Mouse (Mus musculus) heart, postnatal 10 days (tissue): ENCODE results near the gene Adprhl2. TPM values are rescaled to one million over a fixed set of nuclear protein-coding genes. Genes with fewer than 3 reads are reported as not detected.

Source experiments
- DNase-seq, 2 experiments: peaks; one replicate each; pipeline ENCODE4 v3.0.0; 2021
- intact Hi-C: fragments of 180-260 bp; cut with DNase I; formaldehyde crosslinking; loops from one replicate; pipeline ENCODE4 v1.15.1; 2025
- total RNA-seq, 2 experiments: library from RNA; stranded (reverse); gene quantifications; 2 replicates each; pipeline ENCODE4 v1.2.3; 2021

Adprhl2 gene
- total RNA-seq, 2 experiments from 2014 or later = 17.0 to 18.9 TPM

DNA sequence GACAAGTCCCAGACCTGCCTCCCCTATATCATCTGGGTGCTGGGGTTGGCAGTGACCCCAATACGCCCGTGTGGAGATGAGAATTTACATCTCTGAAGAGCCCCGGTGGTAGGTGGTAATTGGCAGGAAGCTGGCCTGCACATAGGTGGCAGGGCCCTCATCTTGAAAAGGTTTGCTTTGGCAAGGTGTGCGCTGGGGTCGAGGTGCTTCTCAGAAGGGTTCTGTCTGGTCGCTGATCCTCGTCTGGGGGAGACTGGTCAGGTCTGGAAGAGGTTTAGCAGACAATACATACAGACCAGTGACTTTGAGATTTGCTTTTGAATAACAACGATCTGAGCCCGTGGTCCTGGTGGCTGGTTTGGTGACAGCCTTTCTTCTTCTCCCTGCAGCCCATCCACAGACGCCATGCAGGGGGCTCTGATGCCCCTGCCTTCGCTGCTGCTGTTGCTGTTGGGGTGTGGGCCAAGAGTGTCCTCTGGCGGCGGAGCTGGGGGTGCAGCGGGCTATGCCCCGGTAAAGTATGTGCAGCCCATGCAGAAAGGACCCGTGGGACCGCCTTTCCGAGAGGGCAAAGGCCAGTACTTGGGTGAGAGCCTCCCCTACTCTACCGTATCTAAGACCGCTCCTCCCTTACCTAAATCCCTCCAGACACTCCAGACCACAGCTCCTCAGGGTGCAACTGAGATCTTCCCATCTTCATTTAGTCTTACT is 12.1 kb downstream of the Adprhl2 start:
- peak in 1 of 2 experiments; percentile 54 for DNase-seq
- intact Hi-C loops = loop anchor here (1.0 kb wide), 1 partner anchor 82 kb away; no protein-coding TSS in a partner anchor

DNA sequence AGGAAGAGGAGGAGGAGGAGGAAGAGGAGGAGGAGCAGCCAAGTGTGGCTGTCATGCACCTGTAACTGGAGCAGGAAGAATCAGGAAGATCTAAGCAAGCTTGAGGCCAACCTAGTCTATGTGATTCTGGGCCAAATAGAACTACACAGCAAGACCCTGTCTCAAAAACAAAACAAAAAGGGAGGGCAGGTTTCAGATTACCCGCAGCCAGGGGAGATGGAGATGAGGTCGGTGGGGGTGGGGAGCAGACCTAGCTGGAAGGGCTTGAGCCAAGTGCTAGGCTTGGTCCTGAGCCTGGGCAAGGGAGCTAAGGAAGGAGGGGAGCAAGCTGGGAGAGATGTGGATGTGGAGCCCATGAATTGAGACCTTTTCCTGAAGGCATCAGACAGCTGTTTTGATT is 14.7 kb downstream of the Adprhl2 start:
- intact Hi-C loops = no loop called here

DNA sequence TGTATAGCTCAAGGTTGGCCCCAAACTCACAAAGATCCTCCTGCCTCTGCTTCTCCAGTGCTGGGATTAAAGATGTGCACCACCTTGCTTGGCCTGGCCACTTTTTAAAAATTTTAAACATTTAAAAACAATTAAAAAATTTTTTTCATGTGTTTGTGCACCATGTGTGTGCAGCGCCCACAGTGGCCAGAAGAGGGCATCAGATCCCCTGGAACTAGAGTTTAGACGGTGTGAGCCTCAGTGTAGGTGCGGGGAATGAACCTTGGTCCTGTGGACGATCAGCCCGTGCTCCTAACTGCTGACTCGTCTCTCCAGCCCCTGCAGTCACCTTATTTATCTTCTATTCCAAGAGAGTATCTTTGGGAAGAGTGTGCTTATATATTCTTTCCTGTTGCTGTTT is 15.4 kb downstream of the Adprhl2 start:
- intact Hi-C loops = no loop called here
- DNase-seq = no peak

More for the DNA sequence above, 14.7 kb downstream of the Adprhl2 start:
- no peak for DNase-seq

DNA sequence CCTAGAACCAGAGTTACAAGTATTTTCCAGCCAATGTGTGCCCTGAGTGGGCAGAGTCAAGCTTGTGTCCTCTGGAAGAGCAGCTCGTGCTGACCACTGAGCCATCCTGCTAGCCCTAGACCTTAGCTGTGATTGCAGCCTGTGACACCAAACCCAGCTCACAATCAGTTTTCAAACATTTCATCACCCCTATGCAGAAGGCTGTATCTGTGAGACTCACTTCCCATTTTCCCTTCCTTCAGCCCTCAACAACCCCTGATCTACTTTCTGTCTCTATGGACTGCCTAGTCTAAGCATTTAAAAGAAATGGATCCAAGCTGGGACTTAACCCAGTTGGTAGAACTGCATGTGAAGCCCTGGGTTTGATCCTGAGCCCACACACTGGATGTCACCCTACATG is 16.1 kb downstream of the Adprhl2 start:
- intact Hi-C loops = no loop called here
- DNase-seq = no peak

DNA sequence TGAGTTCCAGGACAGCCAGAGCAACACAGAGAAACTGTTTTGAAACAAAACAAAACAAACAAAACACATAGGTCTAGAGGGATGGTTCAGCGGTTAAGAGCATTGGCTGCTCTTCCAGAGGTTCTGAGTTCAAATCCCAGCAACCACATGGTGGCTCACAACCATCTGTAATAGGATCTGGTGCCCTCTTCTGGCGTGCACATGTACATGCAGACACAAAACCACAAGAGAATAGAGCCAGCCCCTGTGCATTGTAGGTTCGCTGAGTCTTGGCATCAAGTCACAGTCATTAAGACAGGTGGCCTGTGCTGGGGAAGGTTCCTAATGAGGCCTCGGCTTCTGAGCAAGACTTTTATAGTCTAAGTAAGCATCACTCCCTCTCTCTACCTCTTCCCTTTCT is 17.6 kb downstream of the Adprhl2 start:
- intact Hi-C loops = no loop called here
- no peak for DNase-seq

DNA sequence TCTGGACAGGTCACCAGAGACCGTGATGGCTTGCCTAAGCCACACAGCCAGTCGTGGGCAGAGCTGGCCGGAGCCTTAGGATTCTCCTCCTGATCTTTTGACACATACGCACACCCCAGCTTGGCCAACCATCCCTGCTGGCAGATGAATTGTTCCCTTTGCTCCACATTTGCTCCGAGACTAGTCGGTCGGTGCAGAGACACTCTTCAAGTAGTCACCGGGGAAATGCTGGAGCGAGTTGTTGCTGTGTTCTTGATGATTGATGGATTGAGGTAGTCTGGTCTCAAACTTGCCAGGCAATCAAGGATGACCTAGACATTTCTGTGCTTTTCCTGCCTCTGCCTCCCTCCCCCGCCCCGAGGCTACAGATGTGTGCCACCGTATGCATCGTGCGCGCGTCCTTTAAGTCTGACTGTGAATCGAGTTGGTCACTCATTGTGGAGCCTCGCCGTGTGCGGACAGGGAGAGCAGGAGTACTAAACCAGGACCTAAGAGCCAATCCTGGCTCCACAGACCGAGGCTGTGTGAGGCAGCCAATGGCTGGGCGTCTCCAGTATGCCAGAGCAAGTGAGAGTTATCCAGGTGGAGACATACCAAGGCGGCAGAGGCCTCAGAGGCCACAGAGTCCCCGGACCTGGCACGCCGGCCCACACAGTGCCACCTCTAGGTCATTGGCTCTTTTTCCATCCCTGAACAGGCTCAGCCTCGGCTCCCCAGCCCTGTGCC is 19.8 kb downstream of the Adprhl2 start:
- intact Hi-C loops = no loop called here

DNA sequence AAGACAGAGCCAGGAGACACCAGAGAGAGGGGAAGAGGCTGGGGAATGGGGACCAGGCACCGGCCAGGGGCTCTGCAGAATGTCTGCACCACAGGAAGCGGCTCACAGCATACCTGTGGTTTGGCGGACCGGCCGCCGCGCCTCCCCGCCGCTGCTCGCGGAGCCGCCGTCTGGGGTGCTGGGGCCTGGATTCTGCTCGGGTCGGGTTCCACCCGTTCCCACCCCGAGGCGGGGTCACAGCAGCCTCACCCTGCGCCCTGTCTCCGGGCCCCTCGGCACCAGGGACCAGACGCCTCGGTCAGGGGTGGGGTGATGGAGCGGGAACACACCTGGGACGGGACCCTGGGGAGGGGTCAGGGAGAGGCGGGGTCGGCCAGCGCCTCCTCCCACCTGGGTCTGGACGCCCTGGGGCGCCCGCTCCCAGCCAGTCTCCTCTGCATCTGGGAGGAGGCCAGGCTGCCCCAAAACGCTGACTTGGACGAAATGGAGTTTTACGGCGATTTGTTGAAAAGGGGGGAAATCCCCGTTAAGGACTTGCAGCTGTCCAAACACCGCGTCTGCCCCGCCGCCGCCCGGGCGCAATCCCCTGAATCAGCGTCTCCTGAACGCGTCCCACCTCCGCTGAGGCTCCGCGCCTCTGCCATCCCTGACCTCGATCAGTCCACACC is 20.5 kb downstream of the Adprhl2 start:
- intact Hi-C loops = no loop called here
- no peak for DNase-seq

More for the DNA sequence above, 19.8 kb downstream of the Adprhl2 start:
- no peak for DNase-seq

DNA sequence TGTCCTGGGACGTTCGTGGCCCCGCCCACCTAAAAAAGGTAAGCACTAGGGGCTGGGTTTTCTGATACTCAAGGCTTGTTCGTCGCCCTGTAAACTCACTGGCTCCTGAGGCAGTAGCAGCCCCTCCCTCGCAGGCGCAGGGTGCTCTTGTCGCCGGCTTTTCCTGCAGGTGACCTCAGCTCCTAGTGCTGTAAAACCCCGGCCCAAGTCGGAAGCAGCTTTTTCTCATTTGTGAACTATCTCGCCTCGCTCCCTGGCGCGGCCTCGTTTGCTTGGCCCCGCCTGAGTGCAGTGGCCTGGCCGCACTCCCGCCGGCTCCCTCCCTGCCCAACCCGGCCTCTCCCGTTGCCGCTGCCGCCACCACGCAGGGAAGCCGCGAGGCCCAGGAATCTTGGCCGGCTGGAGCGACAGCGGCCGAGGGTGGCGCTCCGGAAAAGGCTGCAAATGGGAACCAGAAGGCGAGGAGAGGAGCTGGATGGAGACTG is 24.8 kb downstream of the Adprhl2 start:
- intact Hi-C loops = no loop called here

DNA sequence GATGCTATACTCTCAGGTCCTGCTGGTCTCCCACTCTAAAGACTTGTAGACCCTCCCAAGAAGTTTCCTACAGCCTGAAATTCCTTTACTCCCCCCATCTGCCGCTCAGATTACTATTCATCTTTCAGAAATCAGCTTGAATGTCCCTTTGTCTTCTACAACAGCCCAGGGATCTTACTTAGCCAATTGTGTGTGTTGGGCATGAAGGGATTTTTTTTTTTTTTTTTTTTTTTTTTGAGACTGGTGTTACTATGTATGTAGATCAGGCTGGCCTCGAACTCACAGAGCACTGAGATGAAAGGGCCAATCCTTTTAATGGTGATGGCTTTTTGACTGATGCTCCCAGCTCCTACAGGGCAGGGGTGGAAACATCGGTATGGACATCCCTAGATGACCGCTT is 25.6 kb downstream of the Adprhl2 start:
- intact Hi-C loops = no loop called here
- no peak for DNase-seq

More for the DNA sequence above, 24.8 kb downstream of the Adprhl2 start:
- DNase-seq = peak; percentile 83

DNA sequence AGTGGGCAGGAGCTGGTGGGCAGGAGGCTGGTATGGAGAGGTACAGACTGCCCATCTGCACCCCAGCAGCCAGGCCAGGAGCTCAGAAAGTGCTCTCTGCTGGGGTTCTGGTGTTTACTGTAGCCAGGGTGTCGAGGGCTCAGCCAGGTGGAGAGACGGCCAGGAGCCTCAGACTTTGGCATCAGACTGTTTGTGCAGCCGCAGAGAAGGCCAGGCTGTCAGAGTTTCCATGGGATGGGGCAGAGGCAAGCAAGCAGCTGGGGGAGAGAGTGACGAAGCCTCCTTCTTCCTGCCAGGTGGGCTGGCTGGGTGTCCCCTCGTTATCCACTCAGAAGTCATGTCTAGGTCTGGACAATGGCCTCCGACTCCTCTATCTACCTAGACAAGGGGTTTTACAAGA is 26.4 kb downstream of the Adprhl2 start:
- DNase-seq = no peak
- intact Hi-C loops = no loop called here

DNA sequence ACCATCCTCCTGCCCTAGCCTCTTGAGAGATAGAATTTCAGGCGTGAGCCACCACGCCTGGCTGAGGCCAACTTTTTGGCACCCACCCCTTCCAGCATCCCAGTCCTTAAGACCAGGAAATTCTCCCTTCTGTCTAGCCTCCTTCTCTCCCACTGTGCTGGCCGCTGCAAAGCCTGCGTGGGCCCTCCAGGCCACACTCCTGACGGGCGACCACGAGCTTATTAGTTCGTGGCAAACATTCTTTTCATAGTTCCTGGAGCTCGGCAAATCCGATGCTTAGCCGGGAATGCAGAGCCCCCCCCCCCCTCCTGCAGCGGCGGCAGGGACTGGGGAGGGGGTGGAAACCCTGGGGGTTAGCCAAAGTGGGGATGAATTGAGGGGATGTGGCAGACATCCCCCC is 30.3 kb downstream of the Adprhl2 start:
- no peak for DNase-seq
- intact Hi-C loops = no loop called here

DNA sequence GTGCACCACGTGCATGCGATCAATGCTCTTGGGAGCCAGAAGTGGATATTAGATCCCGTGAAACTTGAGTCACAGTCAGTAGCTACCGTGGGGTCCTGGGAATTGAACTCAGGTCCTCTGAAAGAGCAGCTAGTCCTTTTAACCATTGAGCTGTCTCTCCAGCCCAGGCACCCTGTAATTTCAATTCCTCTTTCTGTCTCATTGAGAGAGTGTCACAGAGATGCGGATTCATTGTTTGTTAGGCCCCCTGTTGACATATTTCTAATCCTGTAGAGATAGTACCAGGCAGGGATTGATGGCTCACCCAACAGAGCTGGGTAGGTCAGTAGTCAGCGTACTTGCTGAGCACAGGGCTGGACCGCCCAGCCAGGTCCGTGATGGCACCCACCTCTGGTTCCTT is 31.2 kb downstream of the Adprhl2 start:
- no peak for DNase-seq
- intact Hi-C loops = no loop called here

DNA sequence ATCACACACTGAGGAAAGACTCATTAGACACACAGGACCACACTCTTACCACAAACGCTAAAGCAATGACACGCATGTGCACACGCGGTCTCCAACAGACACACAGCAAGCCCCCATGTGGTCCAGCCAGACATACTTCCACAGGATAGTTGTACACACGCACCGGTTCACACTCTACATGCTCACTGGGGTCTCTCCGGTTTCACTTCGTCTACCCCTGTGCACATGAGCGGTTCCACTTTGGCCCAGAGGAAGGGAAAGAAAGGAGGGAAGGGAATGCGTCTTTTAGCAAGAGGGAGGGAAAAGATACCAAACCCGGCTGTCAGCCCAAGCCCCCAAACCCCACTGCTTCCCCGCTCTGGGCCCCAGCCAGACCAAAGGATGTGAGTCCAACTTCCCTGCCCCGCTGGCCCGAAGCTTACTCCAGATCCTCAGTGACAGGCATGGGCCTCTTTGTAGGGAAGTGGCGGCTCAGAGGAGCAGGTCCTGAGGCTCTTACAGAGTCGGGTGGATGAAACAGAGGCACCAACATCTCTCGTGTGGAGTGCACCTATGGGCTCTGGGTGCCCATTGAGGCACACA is 33.3 kb downstream of the Adprhl2 start:
- peak in 1 of 2 experiments; percentile 23 for DNase-seq
- intact Hi-C loops = no loop called here

DNA sequence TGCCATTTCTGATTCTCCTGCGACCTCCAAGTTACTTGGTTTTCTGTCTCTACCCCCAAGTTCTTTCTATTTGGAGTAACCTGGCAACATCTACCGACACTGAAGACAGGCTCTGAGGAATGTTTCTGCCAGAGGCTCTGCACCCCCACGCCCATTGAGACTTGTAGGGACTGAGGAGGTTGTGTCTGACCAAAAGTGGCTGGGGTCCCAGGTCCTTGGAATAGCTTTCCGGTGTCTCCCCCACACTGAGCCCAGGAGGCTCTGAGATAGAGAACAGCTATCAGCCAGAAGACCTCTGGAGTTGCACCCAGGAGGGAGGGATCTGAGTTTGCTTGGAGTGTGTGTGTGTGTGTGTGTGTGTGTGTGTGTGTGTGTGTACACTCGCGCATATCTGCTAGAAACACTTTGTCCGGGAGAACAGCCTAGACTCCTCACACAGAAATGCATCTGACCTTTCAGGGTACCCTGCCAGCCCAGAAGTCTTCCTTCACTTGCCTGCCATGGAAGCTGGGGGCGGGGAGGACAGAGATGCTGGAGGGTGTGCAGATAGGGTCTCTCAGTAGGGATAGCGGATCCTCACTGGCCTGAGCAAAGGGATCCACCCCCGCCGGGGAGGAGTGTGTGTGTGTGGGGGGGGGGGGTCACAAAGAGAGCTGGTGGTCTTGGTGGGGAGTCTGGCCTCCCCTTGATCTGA is 34.1 kb downstream of the Adprhl2 start:
- peak in 1 of 2 experiments; percentile 34 for DNase-seq
- intact Hi-C loops = no loop called here

DNA sequence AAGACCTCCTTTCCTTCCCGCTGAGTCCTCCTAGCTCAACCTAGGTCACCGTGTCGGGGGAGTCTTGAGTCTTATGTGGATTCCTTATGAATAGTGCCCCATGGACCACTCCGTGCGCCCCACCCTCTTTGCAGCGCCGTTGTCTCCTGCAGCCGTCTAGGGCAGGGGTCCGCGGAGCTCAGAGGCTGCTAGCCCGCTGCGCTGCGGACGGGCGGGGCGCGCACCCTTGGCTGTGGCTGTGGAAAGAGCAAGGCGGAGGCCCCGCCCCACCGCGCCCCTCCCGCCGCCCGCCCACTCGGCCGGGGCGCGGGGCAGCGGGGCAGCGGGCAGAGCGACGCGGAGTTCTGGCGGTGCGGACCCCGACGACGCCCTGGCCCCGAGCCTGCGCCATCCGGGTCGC is 35.0 kb downstream of the Adprhl2 start, which contains the start of gene Col8a2:
Col8a2 (plus strand) TSS at position 302 of the 400 bp plus-strand sequence.
- DNase-seq = peak in 1 of 2 experiments; percentile 25
- intact Hi-C loops = no loop called here

DNA sequence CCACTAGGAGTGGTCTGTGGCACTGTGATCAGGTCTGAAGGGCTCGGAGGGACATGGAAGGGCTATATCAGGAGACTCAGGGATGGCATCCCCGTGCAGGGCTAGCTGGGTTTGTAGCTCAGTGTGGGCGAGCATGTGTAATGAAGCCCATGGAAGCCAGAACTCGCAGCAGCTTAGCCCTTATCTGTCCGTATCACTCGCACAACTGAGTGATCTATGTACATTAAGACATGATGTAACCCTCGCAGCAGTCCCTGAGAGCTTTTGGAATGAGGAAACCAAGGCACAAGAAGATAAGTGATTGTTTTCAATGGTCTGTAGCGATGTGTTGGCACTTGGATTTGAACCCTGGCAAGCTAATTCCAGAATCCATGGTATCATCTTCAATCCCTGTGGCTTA is 37.9 kb downstream of the Adprhl2 start:
- no peak for DNase-seq
- intact Hi-C loops = no loop called here

DNA sequence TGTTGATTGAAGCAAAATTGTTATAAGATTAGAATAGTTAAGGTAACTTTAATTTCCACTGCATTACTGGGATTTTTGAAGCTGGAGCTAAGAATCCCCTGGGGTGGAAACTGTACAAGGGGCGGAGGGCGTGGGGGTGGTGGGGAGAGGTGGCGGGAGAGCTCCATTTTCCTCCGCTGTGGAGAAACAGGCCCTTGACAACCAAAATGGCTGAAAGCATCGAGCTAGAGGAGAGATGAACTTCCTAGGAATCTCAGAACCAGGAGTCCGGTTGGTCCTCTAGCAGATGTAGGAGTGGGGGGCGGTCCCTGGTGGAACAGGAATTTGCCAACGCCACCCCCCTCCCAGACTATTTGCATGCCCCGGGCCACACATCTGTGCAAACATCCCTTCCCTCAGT is 39.8 kb downstream of the Adprhl2 start:
- no peak for DNase-seq
- intact Hi-C loops = no loop called here

DNA sequence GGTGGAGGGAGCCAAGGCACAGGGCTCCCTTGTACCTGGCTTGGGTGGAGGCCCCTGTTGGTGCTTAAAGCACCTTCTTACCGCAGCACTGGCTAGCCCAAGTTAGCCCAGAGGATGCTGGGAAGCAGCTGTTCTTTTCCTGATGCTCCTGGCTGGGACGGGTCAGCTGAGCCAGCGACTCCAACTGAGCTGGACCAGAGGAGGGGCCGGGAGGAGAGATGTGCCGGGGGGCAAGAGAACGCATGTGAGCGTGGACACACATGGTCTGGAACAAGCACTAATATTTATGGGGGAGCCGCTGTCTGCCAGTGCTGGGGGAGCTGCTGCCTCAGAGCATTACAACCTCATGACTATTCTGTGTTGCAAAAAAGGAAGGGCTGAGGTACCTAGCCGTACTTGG is 42.5 kb downstream of the Adprhl2 start:
- intact Hi-C loops = loop anchor here (1.0 kb wide), 1 partner anchor 31 kb away; no protein-coding TSS in a partner anchor
- DNase-seq = no peak

DNA sequence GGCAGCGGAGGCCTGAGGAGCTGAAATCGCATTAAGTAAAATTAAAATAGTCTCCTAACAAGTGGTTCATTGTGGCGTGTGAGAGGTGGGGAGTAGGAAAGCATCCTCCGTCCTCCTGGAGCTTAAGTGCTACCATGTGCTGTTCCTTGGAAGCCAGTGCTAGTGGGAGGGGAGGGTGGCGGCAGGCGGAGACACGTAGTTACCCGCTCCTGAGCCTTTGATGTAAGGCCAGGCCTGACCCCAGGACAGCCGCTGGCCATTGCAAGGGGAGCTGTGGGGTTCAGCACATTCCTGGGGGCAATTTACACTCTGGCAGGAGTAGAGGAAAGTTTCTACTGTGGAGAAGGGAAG is 43.0 kb downstream of the Adprhl2 start:
- no peak for DNase-seq
- intact Hi-C loops = loop anchor here (1.0 kb wide), 1 partner anchor 32 kb away; no protein-coding TSS in a partner anchor

DNA sequence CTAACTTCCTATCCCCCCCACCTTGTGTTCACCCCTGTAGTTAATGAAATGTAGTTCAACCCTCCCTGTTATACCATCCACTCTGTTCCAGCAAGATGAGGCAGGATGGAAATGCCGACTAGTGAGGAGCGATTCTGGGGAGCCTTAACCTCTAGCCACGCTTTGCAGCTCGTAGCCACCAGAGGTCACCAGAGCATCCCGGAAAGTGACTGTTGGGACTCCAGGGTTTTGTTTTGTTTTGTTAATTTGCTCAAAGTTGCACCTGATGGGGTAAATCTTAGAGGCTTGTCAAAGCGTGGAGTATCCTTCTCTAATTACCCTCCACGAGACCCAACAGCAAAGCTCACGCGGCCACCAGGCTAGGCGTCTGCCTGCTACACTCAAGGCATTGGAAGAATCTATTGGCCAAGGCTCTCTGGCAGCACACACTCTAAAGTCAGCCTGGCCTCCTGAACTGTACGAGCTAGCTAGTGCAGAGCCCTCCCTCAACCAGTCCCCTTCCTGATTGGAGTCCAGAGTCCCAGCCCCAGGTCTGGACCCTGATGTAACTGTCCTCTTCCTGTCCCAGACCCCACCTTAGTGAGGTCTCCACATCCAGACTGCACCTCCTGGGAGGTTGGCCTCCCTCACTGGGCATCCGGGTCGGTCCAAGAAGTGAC is 43.5 kb downstream of the Adprhl2 start:
- intact Hi-C loops = loop anchor here (1.0 kb wide), 1 partner anchor 32 kb away; no protein-coding TSS in a partner anchor

More for the DNA sequence above, 43.5 kb downstream of the Adprhl2 start:
- DNase-seq = peak; percentile 58 to 80
